Mouse (Mus musculus): ENCODE measurements around the gene Sars2.
"Not testable (repeated sequence)": the region's sequence is repeated elsewhere in the genome, so short reads cannot be mapped to it uniquely, and the experiment has no call there.

Gene Sars2

DNA sequence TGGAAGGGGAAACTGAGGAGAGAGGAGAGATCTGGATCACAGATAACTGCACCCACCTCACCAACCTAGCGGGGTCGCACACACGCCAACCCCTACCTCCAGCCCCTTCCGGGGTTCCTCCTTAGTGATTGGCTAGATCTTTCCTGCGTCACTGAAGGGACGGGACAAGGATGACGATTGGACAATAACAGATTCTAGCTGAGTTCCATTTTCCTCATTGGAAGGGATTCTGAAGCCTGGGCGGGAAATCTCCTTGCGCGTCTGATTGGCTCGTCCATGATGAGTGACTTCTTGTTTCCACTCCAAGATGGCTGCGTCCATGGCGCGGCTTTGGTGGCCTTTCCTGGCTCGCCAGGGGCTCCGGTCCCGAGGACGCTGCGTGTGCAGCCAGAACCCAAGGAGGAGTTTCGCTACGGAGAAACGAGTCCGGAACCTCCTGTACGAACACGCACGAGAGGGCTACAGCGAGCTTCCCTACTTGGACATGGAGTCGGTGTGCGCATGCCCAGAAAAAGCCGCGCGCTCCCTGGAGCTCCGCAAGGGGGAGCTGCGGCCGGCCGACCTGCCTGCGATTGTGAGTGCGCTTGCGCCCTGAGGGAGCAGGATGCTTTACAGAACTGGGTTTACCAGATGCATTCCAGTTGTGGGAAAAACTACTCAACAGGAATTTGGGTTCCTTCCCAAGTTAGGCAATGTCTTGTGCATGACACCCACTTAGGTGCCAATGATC, at the start of gene Sars2, which contains the start of gene Mrps12:
Gene Sars2 (plus strand): TSS at position 284 of the 730 bp plus-strand sequence.
Gene Mrps12 (minus strand): TSS at position 112 of the 730 bp plus-strand sequence.
- in situ Hi-C loops (cut with MseI, MboI), result no loop called here

DNA sequence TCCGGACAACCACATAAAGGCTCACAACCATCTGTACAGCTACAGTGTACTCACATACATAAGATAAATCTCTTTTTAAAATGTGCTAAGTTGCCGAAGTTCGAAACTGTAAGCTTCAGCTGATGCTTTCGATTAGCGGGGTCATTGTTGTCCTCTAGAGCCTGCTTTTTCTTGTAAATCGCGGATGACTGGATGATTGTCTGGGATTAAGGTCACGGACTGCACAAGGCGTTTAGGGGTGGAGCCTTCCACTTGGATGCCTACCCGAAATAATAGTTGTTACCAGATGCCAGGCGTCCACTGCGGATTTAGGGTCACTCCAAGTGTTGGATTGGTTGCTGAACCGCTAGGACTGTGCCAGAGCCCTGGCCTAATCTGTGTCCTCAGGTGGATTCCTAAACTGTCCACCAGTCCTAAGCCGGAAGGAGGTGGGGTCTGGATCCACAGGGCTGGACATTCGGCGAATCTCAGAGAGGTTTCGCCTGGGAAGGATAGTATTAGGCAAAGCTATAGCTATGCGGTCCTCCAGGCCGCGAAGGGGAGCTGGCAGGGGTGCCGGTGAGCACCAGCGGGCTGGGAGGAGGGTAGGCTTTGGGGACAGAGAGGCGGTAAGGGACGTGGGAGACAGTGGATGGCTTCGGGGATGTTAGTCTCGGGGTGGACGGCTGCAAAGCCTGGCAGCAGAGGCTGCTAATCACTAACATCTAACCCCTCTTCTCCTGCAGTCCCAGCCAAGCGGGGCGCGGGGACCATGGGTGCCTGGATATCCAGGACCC, 49.1 kb upstream of the Sars2 start, which contains the start of gene Fbxo27:
Gene Fbxo27 (plus strand): TSS at position 305 of the 776 bp plus-strand sequence.
- in situ Hi-C loops (cut with MseI, MboI), result no loop called here

DNA sequence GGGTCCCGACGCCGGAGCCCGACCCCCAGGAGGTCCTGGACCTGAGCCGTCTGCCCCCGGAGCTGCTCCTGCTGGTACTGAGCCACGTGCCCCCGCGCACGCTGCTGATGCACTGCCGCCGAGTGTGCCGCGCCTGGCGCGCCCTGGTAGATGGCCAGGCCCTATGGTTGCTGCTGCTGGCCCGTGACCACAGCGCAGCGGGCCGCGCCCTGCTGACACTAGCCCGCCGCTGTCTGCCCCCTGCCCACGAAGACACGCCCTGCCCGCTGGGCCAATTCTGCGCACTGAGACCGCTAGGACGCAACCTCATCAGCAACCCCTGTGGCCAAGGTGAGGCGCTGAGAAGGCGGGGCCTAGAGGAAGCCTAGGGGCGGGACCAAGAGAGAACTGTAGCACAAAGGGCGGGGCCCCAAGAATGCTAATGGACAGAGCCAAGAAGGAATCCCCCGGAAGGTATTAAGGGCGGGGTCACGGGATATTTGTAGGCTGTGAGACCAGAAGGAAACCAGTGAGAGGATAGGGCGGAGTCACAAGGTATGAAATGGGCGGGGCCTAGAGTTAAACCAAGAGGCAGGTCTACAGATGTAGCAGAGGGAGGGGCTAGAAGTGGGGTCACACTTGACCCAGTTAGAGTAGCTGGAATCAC, 48.3 kb upstream of the Sars2 start:
- in situ Hi-C loops (cut with MseI, MboI), result no loop called here

GRCm38 (mm10) chr7:28694423-28694822, 47.4 kb upstream of the Sars2 start:
- in situ Hi-C loops (cut with MseI, MboI), result no loop called here

DNA sequence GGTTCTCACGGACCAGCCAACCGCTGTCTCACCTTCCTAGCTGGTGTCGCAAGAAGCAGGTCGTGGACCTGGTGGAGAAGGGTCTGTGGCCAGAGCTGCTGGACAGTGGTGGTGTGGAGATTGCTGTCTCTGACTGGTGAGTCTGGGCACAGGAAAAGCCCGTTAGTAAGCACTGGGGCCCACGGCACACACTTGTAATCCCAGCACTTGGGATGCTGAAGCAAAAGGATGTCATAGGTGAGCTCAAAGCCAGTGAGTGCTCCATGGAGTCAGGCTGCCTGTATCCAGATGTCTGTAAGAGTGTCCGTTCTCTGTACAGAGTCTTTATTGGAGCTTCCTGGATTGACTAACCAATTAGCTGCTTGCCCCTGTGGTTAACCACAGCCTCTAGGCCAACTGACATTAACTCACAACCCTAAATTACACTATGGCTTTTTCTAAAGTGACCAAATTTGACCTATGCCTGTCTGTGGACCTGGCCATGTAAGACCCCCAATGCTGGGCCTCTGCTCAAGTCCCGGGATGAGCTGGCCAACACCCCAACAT, 46.8 kb upstream of the Sars2 start:
- in situ Hi-C loops (cut with MseI, MboI), result no loop called here

DNA sequence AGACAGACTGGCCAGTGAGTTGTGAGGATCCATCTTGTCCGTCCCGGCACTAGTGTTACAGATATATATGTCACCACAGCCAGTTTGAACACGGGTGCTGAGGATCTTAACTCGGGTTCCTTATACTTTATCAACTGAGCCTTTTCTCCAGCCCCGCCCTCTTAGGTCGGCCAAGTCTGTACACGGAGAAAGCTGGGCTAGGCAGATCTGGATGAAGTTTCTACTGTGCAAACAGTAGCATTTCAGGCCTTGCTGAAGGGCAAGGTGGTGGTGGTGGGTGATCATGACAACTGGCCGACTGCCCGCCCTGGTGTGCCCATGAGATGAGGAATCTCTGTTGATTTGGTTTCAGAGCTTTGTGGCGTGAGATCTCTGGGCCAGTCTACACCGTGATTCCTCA, 44.5 kb upstream of the Sars2 start:
- in situ Hi-C loops (cut with MseI, MboI), result no loop called here

- in situ Hi-C loops (cut with MseI, MboI), result no loop called here
Measured at GRCm38 (mm10) chr7:28700269-28700668, 41.5 kb upstream of the Sars2 start.

GRCm38 (mm10) chr7:28701306-28701705, 40.5 kb upstream of the Sars2 start:
- in situ Hi-C loops (cut with MseI, MboI), result not testable (repeated sequence)

DNA sequence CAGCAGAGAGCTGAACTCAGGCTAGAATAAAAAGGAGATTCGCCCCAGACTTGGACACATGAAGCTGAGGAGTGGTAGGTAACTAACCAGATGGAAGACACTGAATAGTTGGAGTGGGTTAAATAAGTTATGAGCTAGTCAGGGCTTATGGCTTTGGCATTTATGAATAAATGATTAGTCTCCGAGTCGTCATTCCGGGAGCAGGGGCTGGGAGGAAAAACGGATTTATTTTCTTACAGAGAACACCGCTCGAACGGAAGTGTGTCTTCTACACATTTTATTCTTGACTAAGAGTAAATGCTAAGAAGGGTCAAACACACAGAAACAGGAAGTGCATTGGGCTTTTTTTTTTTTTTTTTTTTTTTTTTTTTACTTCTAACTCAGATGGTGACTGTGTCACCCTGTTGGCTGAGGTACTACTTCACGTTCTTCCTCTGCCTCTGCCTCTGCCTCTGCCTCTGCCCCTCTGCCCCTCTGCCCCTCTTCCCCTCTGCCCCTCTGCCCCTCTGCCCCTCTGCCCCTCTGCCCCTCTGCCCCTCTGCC, 39.1 kb upstream of the Sars2 start:
- in situ Hi-C loops (cut with MseI, MboI), result no loop called here

DNA sequence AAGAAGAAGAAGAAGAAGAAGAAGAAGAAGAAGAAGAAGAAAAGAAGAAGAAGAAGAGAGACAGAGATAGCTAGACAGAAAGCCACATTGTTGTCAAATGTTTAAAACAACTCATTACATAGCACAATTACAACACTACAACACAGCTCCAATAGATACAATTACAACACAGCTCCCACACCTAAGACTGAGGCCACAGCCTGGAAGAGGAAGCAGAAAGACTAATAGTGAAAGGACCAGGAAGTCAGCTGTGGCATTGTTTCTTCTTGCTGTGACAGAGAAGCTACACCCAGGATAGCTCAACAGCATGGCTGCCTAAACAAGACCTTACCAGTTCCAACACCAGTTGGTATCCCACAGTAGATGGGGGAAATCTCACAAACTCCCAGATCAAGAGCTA, 32.3 kb upstream of the Sars2 start:
- in situ Hi-C loops (cut with MseI, MboI), result no loop called here

DNA sequence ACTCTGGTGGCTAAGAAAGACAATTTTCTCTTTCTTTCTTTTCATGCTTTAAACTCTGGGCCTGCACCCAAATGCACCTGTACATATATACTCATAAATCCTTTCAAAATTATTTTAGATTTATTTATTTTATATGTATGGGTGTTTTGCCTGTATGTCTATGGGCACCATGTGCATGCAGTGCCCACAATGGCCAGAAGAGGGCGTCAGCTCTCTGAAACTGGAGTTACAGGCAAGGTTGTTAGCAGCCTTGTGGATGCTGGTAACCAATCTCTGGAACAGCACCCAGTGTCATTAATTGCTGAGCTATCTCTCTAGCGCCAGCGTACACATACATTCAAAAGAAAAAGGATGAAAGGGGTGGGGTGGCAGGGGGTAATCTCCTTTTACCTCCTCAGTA, 30.8 kb upstream of the Sars2 start:
- in situ Hi-C loops (cut with MseI, MboI), result no loop called here

DNA sequence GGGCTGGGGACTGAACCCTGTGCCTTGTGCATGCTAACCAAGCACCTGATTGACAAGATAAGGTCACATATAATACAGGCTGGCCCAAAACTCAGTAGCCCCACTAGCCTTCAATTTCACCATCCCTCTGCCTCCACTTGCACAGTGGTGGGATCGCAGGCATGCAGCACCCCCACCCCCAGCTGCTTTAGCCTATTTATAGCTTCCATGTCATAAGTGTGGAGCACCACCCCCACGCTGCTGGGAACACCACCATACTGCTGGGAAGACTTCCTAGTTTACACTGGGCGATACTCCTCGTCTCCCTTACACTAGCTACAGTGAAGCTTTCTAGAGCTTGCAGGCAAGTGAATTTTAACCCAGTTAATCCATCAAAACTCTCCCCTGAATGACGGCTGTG, 27.1 kb upstream of the Sars2 start:
- in situ Hi-C loops (cut with MseI, MboI), result no loop called here

DNA sequence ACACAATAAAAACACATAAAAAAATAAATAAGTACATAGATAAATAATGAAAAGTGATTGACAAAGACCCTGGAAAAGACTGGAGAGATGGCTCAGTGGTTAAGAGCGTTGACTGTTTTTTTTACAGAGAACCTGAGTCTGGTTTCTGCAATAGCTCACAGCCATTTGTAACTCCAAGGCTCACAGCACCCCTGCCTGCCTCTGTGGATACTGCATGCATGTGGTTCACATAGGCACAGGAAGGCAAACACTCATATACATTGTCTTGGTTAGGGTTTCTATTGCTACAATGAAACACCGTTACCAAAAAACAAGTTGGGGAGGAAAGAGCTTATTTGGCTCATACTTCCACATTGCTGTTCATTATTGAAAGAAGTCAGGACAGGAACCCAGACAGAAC, 26.2 kb upstream of the Sars2 start:
- in situ Hi-C loops (cut with MseI, MboI), result no loop called here

DNA sequence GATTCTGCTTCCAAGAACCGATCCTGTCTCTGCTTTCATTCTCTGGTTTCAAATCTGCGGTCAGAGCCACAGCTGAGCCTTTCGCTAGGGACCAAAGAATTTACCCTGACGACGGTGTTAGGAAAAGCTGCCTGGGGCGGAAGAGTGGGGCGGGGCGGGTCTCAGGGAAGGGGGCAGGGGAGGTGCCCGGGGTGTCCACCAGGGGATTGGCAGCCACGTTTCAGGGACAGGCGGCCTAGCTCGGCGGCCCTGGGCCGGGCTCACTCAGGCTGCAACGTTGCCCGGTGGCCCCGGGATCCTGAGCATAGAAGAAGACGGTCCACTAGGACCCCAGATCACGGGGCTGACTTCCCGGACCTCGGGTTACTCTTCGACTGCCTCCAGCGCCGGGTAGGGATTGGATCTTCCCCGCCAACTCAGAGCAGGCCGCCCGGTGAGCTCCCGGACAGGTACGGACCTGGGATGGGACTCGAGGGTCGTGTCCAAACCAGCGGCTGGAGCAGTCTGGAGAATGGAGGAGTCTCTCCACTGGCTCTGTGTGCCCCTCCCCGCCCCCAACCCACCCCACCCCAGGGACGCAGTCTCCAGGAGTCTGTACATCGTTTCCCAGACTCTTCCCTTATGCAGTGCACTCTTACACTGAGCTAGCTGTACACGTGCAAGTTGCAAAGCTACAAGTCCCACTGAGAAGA, 25.1 kb upstream of the Sars2 start, which contains the start of gene Fbxo17:
Gene Fbxo17 (plus strand): TSS at position 215 of the 692 bp plus-strand sequence.
- in situ Hi-C loops (cut with MseI, MboI), result no loop called here

DNA sequence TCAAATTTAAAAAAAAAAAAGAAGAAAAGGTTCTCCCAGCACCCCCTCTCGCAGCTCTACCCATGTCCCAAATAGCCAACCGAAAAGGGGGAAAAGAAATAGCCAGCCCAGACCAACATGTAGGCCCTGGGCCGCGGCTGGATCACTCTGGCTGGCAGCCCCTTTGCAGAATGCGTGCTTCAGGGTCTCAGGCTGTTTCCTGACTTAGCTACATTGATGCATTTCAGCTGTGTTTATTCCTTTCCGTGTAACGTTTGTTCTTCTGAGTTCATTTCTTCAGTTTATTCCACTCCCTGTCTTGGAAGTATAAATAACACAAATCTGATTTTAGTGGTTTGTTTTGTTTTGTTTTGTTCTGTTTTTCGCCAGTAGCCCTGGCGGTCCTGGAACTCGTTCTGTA, 24.1 kb upstream of the Sars2 start:
- in situ Hi-C loops (cut with MseI, MboI), result no loop called here

DNA sequence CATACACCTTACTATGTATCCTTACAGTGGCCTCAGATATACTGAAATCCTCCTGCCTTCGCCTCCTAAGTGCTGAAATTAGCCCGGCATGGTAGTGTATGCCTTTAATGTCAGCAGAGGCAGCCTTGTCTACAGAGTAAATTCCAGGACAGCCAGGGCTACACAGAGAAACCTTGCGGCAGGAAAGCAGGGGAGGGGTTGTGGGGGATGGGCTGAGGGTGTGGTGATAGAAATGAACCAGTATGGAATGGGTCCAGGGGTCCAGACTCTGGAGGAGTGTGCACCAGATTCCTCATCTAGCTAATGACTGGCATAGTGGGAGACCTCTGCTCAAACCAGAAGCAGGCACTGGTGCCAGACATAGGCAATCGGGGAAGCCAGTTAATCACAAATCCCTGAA, 22.6 kb upstream of the Sars2 start:
- in situ Hi-C loops (cut with MseI, MboI), result no loop called here

- in situ Hi-C loops (cut with MseI, MboI), result no loop called here
Measured at GRCm38 (mm10) chr7:28719650-28720049, 22.1 kb upstream of the Sars2 start.

GRCm38 (mm10) chr7:28720753-28721537, 20.8 kb upstream of the Sars2 start:
- in situ Hi-C loops (cut with MseI, MboI), result no loop called here

DNA sequence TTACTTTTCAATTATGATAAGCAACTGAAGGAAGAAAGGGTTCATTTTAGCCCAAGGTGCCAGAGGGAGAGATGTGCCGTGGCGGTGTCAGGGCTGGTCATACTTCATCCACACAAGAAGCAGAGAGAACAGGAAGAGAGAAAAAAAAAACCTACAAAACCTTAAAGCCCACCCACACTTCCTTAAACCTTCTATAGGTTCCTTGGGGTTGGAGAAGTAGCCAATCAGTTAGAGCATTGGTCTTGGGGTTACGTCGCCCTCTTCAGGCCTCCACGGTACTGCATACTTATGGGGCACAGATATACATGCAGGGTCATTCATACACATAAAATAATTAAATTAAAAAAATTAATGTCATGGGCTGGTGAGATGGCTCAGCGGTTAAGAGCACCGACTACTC, 19.7 kb upstream of the Sars2 start:
- in situ Hi-C loops (cut with MseI, MboI), result no loop called here

DNA sequence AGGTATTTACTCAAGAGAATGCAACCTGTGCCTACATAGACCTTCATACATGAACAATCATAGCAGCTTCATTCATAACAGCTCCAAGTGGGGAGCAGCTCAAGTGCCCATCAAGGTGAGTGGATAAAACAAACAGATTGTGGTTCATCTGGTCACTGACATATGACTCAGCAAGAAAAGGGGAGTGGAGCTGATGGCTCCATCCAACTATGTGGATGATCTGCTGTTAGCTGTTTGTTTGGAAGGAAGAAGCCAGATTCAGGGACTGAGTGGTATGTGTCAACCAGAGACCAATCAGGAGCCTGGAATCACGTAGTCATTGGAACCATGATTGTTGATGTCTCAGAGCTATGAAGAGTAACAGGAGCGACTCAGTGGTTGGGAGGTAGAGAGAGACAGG, 17.2 kb upstream of the Sars2 start:
- in situ Hi-C loops (cut with MseI, MboI), result no loop called here

Data from mouse trophoblast stem cell (cell line).